Mouse (Mus musculus): ENCODE results near the gene Depdc5. TPM values are rescaled to one million over a fixed set of nuclear protein-coding genes. Genes with fewer than 3 reads are reported as not detected.
"Not testable (repeated sequence)": the region's sequence is repeated elsewhere in the genome, so short reads cannot be mapped to it uniquely, and the experiment has no call there.

Depdc5 gene
- polyA plus RNA-seq, 1 experiment: 7.5 TPM

DNA sequence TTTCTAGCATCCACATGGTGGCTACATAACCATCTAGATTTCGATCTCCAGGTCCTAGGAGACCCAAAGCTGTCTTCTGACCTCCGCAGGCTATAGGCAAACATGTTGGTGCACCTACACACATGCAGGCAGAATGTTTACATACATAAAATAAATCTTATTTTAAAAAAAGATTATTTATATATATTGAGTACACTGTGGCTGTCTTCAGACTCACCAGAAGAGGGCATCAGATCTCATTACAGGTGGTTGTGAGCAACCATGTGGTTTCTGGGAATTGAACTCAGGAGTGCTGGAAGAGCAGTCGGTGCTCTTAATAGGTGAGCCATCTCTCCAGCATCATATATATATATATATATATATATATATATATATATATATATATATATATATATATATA, 50.6 kb downstream of the Depdc5 start:
- WGBS: 70% methylated on average over 3 of the region's 3 CpGs
- no peak overlapping the region for H3K4me3 ChIP-seq (ENCODE audit: low read depth, low read length)
- H3K4me1 ChIP-seq (ENCODE audit: control insufficient read depth, insufficient read depth, insufficient read length, low read length): no peaks in the 10 kb centered on the region
- TF ChIP-seq CTCF (IDR thresholded peaks at IDR 0.05; ENCODE audit: extremely low read depth, insufficient read length, insufficient replicate concordance, low read depth, low read length) (no peak), POLR2A (IDR thresholded peaks at IDR 0.05; ENCODE audit: low read depth, low read length) (no peak)
- no peak overlapping the region for H3K27ac ChIP-seq (ENCODE audit: insufficient read depth, low read depth, low read length)
- peaks cover 17% of the 10 kb centered on the region for H3K36me3 ChIP-seq (ENCODE audit: control insufficient read depth, insufficient read depth, low read length)
- H3K27me3 ChIP-seq (ENCODE audit: control insufficient read depth, insufficient read depth, low read length): no peaks in the 10 kb centered on the region

DNA sequence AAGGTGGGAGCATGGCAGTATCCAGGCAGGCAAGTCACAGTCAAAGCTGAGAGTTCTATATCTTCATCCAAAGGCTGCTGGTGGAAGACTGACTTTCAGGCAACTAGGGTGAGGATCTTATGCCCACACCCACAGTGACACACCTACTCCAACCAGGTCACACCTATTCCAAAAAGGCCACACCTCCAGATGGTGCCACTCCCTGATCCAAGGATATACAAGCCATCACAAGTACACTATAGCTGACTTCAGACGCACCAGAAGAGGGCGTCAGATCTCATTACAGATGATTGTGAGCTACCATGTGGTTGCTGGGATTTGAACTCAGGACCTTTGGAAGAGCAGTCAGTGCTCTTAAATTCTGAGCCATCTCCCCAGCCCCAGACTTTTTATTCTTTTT, 55.8 kb downstream of the Depdc5 start:
- H3K4me1 ChIP-seq (ENCODE audit: control insufficient read depth, insufficient read depth, insufficient read length, low read length); H3K27me3 ChIP-seq (ENCODE audit: control insufficient read depth, insufficient read depth, low read length); H3K4me3 ChIP-seq (ENCODE audit: low read depth, low read length); H3K27ac ChIP-seq (ENCODE audit: insufficient read depth, low read depth, low read length): not testable (repeated sequence)
- H3K36me3 ChIP-seq (ENCODE audit: control insufficient read depth, insufficient read depth, low read length): peaks cover 17% of the 10 kb centered on the region
- WGBS: 86% methylated on average over 2 of the region's 2 CpGs

DNA sequence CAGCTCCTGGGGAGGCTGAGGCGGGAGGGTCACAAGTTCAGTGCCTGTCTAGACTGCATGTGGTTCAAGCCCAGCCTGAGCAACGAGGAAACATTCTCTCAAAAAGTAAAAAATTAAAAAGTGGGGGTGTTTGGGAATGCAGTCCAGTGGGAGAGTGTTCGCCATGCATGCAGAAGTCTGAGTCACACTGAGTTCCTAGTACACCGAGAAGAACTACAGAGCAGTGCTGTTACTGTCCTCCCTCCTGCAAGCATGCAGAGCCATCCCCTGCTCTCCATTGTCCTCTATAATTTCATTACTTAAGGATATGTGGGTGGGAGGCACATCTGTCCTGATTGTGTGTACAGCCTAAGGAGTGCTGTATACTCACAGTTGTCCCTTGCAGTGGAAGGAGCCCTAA, 59.4 kb downstream of the Depdc5 start:
- Histone ChIP-seq H3K4me3 (ENCODE audit: low read depth, low read length) (no peak overlapping the region), H3K36me3 (ENCODE audit: control insufficient read depth, insufficient read depth, low read length) (peaks cover 31% of the 10 kb centered on the region), H3K4me1 (ENCODE audit: control insufficient read depth, insufficient read depth, insufficient read length, low read length) (no peaks in the 10 kb centered on the region), H3K27ac (ENCODE audit: insufficient read depth, low read depth, low read length) (no peak overlapping the region), H3K27me3 (ENCODE audit: control insufficient read depth, insufficient read depth, low read length) (no peaks in the 10 kb centered on the region)
- 89% methylated on average over 4 of the region's 4 CpGs for WGBS
- TF ChIP-seq CTCF (IDR thresholded peaks at IDR 0.05; ENCODE audit: extremely low read depth, insufficient read length, insufficient replicate concordance, low read depth, low read length) (no peak), POLR2A (IDR thresholded peaks at IDR 0.05; ENCODE audit: low read depth, low read length) (no peak)

DNA sequence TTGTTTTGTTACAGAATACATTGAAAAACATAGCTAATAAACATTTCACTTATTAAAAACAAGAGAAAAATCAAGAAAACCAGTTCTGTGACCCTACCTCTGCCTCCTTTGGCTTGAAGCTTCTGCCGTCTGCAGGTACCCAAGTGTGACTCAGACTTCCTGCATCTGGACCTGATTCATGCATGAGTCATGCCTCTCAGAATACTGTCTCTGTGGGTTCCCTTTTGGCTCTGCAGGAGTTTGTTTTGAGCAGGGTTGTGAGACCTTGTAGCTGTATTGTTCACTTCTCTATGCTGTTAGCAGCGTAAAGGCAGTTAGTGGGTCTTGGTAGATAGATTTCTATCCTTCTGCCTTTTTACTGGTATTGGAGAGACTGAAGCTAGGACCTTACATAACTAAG, 67.3 kb downstream of the Depdc5 start:
- 63% methylated on average over 2 of the region's 2 CpGs for WGBS
- Histone ChIP-seq H3K36me3 (ENCODE audit: control insufficient read depth, insufficient read depth, low read length) (peaks cover 35% of the 10 kb centered on the region), H3K4me3 (ENCODE audit: low read depth, low read length) (no peak overlapping the region), H3K4me1 (ENCODE audit: control insufficient read depth, insufficient read depth, insufficient read length, low read length) (no peaks in the 10 kb centered on the region), H3K27ac (ENCODE audit: insufficient read depth, low read depth, low read length) (no peak overlapping the region), H3K27me3 (ENCODE audit: control insufficient read depth, insufficient read depth, low read length) (no peaks in the 10 kb centered on the region)
- TF ChIP-seq POLR2A (IDR thresholded peaks at IDR 0.05; ENCODE audit: low read depth, low read length): no peak
- TF ChIP-seq CTCF (IDR thresholded peaks at IDR 0.05; ENCODE audit: extremely low read depth, insufficient read length, insufficient replicate concordance, low read depth, low read length): no peak

DNA sequence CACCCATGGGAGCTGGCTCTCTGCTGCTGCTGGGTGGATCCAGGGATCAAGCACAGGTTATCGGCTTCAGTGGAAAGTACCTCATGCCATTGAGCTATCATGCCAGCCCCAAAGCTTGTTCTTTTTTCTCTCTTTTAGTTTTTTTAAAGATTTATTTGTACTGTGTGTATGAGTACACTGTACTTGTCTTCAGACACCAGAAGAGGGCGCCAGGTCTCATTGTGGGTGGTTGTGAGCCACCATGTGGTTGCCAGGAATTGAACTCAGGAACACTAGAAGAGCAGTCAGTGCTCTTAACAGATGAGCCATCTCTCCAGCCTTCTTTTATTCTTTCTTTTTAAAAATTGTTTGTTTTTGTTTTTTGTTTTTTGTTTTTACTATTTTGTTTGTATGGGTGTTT, 71.2 kb downstream of the Depdc5 start:
- TF ChIP-seq POLR2A (IDR thresholded peaks at IDR 0.05; ENCODE audit: low read depth, low read length) (no peak), CTCF (IDR thresholded peaks at IDR 0.05; ENCODE audit: extremely low read depth, insufficient read length, insufficient replicate concordance, low read depth, low read length) (peak; percentile 47; the same call in 1 of the 2 replicates)
- no peaks in the 10 kb centered on the region for H3K27me3 ChIP-seq (ENCODE audit: control insufficient read depth, insufficient read depth, low read length)
- no peaks in the 10 kb centered on the region for H3K4me1 ChIP-seq (ENCODE audit: control insufficient read depth, insufficient read depth, insufficient read length, low read length)
- no peak overlapping the region for H3K4me3 ChIP-seq (ENCODE audit: low read depth, low read length)
- no peak overlapping the region for H3K27ac ChIP-seq (ENCODE audit: insufficient read depth, low read depth, low read length)
- H3K36me3 ChIP-seq (ENCODE audit: control insufficient read depth, insufficient read depth, low read length): peaks cover 28% of the 10 kb centered on the region
- 62% methylated on average over 2 of the region's 2 CpGs for WGBS

DNA sequence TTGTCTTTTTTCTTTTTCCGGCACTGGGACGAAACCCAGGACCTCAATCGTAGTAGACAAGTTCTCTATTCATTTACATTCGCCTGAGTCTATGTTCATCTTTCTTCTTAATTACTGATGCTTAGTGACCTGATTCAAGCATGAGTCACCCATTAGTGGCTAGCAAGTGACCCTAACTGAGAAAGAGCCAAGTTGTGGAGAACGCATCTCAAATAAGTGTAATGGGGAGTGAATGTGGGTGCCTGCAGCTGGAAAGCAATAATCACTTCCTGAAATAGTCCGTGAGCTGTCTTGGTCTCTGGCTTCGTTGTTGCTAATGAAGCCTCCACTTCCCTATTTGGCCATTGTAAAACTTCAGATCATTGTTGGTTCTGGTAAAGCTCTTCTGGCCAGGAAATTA, 77.1 kb downstream of the Depdc5 start:
- no peaks in the 10 kb centered on the region for H3K27me3 ChIP-seq (ENCODE audit: control insufficient read depth, insufficient read depth, low read length)
- WGBS: 88% methylated on average over 7 of the region's 7 CpGs
- no peak overlapping the region for H3K4me3 ChIP-seq (ENCODE audit: low read depth, low read length)
- TF ChIP-seq POLR2A (IDR thresholded peaks at IDR 0.05; ENCODE audit: low read depth, low read length): no peak
- no peak for TF ChIP-seq CTCF (IDR thresholded peaks at IDR 0.05; ENCODE audit: extremely low read depth, insufficient read length, insufficient replicate concordance, low read depth, low read length)
- H3K27ac ChIP-seq (ENCODE audit: insufficient read depth, low read depth, low read length): no peak overlapping the region
- H3K36me3 ChIP-seq (ENCODE audit: control insufficient read depth, insufficient read depth, low read length): peaks cover 38% of the 10 kb centered on the region
- no peaks in the 10 kb centered on the region for H3K4me1 ChIP-seq (ENCODE audit: control insufficient read depth, insufficient read depth, insufficient read length, low read length)

DNA sequence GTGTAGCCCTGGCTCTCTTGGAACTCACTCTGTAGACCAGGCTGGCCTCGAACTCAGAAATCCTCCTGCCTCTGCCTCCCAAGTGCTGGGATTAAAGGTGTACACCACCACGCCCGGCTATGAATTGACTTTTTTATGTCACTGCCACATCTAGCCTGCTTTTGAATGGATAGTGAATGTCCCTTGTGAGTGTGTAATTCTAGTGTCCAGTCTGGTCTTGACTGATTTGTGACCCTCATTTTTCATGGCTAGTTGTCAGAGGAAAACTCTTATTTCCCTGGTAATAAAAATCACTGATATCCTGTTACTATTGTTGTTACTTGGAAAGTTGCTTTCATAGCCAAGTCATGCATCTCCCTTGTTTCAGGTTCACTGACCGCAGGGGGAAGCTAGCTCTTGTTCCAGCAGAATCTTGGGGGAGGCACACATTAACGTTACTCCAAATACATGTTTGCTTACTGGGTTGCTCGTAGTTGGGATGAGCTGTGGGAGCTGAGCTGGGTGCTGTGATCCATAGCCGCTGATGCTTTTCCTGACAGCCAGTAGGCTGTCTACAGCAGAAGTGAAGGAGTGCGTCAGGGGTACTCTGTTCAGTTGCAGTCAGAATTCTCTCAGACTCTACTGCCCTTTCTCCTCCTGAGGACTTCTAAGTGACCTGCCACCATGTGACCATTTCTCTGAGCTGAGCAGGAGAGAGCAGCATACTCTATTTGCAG, 77.9 kb downstream of the Depdc5 start:
- TF ChIP-seq CTCF (IDR thresholded peaks at IDR 0.05; ENCODE audit: extremely low read depth, insufficient read length, insufficient replicate concordance, low read depth, low read length) (no peak), POLR2A (IDR thresholded peaks at IDR 0.05; ENCODE audit: low read depth, low read length) (no peak)
- H3K27me3 ChIP-seq (ENCODE audit: control insufficient read depth, insufficient read depth, low read length): no peaks in the 10 kb centered on the region
- H3K27ac ChIP-seq (ENCODE audit: insufficient read depth, low read depth, low read length): no peak overlapping the region
- H3K4me3 ChIP-seq (ENCODE audit: low read depth, low read length): no peak overlapping the region
- WGBS: 97% methylated on average over 8 of the region's 8 CpGs
- peaks cover 38% of the 10 kb centered on the region for H3K36me3 ChIP-seq (ENCODE audit: control insufficient read depth, insufficient read depth, low read length)
- H3K4me1 ChIP-seq (ENCODE audit: control insufficient read depth, insufficient read depth, insufficient read length, low read length): no peaks in the 10 kb centered on the region
